Mouse (Mus musculus) embryonic fibroblast, embryonic 13.5 days (primary cell): ENCODE results near the gene Krtap19-2.

Experiments used
- CTCF ChIP-seq: IDR thresholded peaks from 2 replicates; pipeline ENCODE4 v1.5.1; 2011; ENCODE audit warnings: mild to moderate bottlenecking, control low read depth, low read length, moderate library complexity, borderline replicate concordance; ENCODE audit not compliant: insufficient read depth
- POLR2A ChIP-seq: IDR thresholded peaks from 2 replicates; pipeline ENCODE4 v1.6.1; 2011; ENCODE audit warnings: low read depth, mild to moderate bottlenecking, control low read depth, low read length, moderate library complexity

DNA sequence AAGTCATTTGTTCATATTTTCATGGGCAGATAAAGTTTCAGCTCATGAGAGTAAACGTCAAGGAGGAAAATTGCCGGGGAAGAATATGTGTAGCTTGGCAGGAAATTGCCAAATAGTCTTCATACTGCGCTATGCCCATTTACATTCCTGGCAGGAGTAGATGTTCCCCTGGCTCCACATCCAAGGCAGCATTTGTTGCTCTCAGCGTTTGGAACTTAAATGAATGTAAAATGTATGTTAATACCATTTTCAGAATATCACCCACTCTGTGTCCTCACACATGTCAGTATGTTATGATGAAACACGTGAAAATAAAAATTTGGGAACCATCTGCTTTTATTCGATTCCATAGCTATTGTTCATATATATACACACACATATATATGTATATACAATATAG, 12.8 kb upstream of the Krtap19-2 start:
- no peak for TF ChIP-seq CTCF
- TF ChIP-seq POLR2A, result no peak
